ENCODE assay signal across 31 mouse cellular contexts in genomic region chr2:178954420-178955067, GRCm38 (mm10).
A peak's percentile ranks its signal among the peaks of the same experiment; 100 is the strongest.
DNase-seq lines count a peak whose midpoint lies in the region; ATAC-seq and TF ChIP-seq lines count a peak whose summit lies in the region.
"Had no signal": no experiment of that assay in that cellular context is flagged by ENCODE, and none has a peak within 500 bp of the region (broad histone marks: within the 10 kb centered on the region; RNA-seq: fewer than 3 reads in every experiment).

No protein-coding gene starts in this region.

- no peak overlapping the region for H3K27ac ChIP-seq in embryonic facial prominence, embryonic 14.5 days (replicated peaks; ENCODE audit: low read depth, low read length)
- H3K27ac ChIP-seq in embryonic facial prominence, embryonic 10.5 days (replicated peaks): no peak overlapping the region
- H3K27ac ChIP-seq in kidney, adult 2 months (ENCODE audit: insufficient read depth, low read depth, low read length): no peak overlapping the region
- H3K27ac ChIP-seq in limb, embryonic 14.5 days (replicated peaks; ENCODE audit: low read depth, low read length): no peak overlapping the region
- no peak overlapping the region for H3K27ac ChIP-seq in limb, embryonic 10.5 days
- no peak overlapping the region for H3K27ac ChIP-seq in intestine, postnatal 0 days (ENCODE audit: low read depth, low read length)
- H3K27ac ChIP-seq: embryonic facial prominence, embryonic 13.5 days; heart, embryonic 13.5 days; hindbrain, embryonic 15.5 days; layer of hippocampus, adult 2 months; left cerebral cortex, adult 2 months; liver, embryonic 14.5 days; midbrain, embryonic 10.5 days; neural tube, embryonic 12.5 days had no signal

- H3K36me3 ChIP-seq in embryonic facial prominence, embryonic 14.5 days (ENCODE audit: control insufficient read depth, insufficient read depth, low read length): no peaks in the 10 kb centered on the region
- no peaks in the 10 kb centered on the region for H3K36me3 ChIP-seq in embryonic facial prominence, embryonic 10.5 days (replicated peaks)
- H3K36me3 ChIP-seq in kidney, adult 2 months (ENCODE audit: control insufficient read depth, insufficient read depth, low read length): no peaks in the 10 kb centered on the region
- H3K36me3 ChIP-seq in limb, embryonic 14.5 days (ENCODE audit: control insufficient read depth, insufficient read depth, low read length): no peaks in the 10 kb centered on the region
- H3K36me3 ChIP-seq in limb, embryonic 10.5 days: no peaks in the 10 kb centered on the region
- H3K36me3 ChIP-seq in intestine, postnatal 0 days (ENCODE audit: control insufficient read depth, insufficient read depth): no peaks in the 10 kb centered on the region
- H3K36me3 ChIP-seq: embryonic facial prominence, embryonic 13.5 days; G1E; heart, embryonic 13.5 days; hindbrain, embryonic 15.5 days; midbrain, embryonic 10.5 days; neural tube, embryonic 12.5 days had no signal

- TF ChIP-seq CTCF in kidney, adult 2 months (conservative IDR thresholded peaks at IDR 0.05; ENCODE audit: insufficient read depth, insufficient read length, low read depth, low read length): no peak
- no peak for TF ChIP-seq CTCF in intestine, postnatal 0 days (IDR thresholded peaks at IDR 0.05; ENCODE audit: low read depth)

- no peaks in the 10 kb centered on the region for H3K9me3 ChIP-seq in embryonic facial prominence, embryonic 14.5 days (ENCODE audit: control insufficient read depth, low read length)
- no peaks in the 10 kb centered on the region for H3K9me3 ChIP-seq in embryonic facial prominence, embryonic 10.5 days
- no peaks in the 10 kb centered on the region for H3K9me3 ChIP-seq in limb, embryonic 14.5 days (ENCODE audit: control insufficient read depth, low read length)
- H3K9me3 ChIP-seq in limb, embryonic 10.5 days (replicated peaks): no peaks in the 10 kb centered on the region
- no peaks in the 10 kb centered on the region for H3K9me3 ChIP-seq in intestine, postnatal 0 days (ENCODE audit: control insufficient read depth)
- H3K9me3 ChIP-seq: embryonic facial prominence, embryonic 13.5 days; heart, embryonic 13.5 days; hindbrain, embryonic 15.5 days; midbrain, embryonic 10.5 days; neural tube, embryonic 12.5 days had no signal

- no peak for TF ChIP-seq POLR2A in kidney, adult 2 months (IDR thresholded peaks at IDR 0.05; ENCODE audit: low read depth, low read length)
- no peak for TF ChIP-seq POLR2A in limb, embryonic 14.5 days (IDR thresholded peaks at IDR 0.05; ENCODE audit: borderline replicate concordance, extremely low read depth, insufficient read depth, insufficient read length)

- H3K4me2 ChIP-seq in embryonic facial prominence, embryonic 14.5 days (ENCODE audit: low read depth, low read length): no peak overlapping the region
- no peak overlapping the region for H3K4me2 ChIP-seq in limb, embryonic 14.5 days (replicated peaks; ENCODE audit: low read depth, low read length, severe bottlenecking)
- no peak overlapping the region for H3K4me2 ChIP-seq in intestine, postnatal 0 days (replicated peaks; ENCODE audit: low read depth)
- H3K4me2 ChIP-seq: embryonic facial prominence, embryonic 13.5 days; heart, embryonic 13.5 days; hindbrain, embryonic 15.5 days; neural tube, embryonic 12.5 days had no signal

- no peak for ATAC-seq in embryonic facial prominence, embryonic 14.5 days (ENCODE audit: low read depth)
- ATAC-seq in limb, embryonic 14.5 days (ENCODE audit: low FRiP score, low read depth): no peak
- ATAC-seq in intestine, postnatal 0 days: peak; percentile 57; the same call in 1 of the 2 replicates
- ATAC-seq: midbrain, embryonic 16.5 days had no signal

- WGBS in embryonic facial prominence, embryonic 14.5 days: 60% methylated on average over 2 of the region's 2 CpGs
- 82% methylated on average over 2 of the region's 2 CpGs for WGBS in embryonic facial prominence, embryonic 10.5 days
- 42% methylated on average over 2 of the region's 2 CpGs for WGBS in kidney, adult 2 months
- WGBS in limb, embryonic 14.5 days: 52% methylated on average over 2 of the region's 2 CpGs
- WGBS in limb, embryonic 10.5 days: 84% methylated on average over 2 of the region's 2 CpGs
- 29% methylated on average over 2 of the region's 2 CpGs for WGBS in intestine, postnatal 0 days

- H3K27me3 ChIP-seq in embryonic facial prominence, embryonic 14.5 days (replicated peaks; ENCODE audit: control insufficient read depth, insufficient read depth, low read length): no peaks in the 10 kb centered on the region
- H3K27me3 ChIP-seq in embryonic facial prominence, embryonic 10.5 days (replicated peaks; ENCODE audit: low read depth, poor library complexity, severe bottlenecking): no peaks in the 10 kb centered on the region
- no peaks in the 10 kb centered on the region for H3K27me3 ChIP-seq in kidney, adult 2 months (replicated peaks; ENCODE audit: control insufficient read depth, insufficient read depth, low read length)
- H3K27me3 ChIP-seq in limb, embryonic 14.5 days (ENCODE audit: control insufficient read depth, insufficient read depth, low read length): no peaks in the 10 kb centered on the region
- 0 out of 2 replicates have a peak, but pooled peaks cover 8% of the 10 kb centered on the region for H3K27me3 ChIP-seq in limb, embryonic 10.5 days (ENCODE audit: low read depth, poor library complexity, severe bottlenecking)
- H3K27me3 ChIP-seq in intestine, postnatal 0 days (replicated peaks; ENCODE audit: control insufficient read depth, insufficient read depth, low read length): no peaks in the 10 kb centered on the region
- H3K27me3 ChIP-seq: embryonic facial prominence, embryonic 13.5 days; heart, embryonic 13.5 days; hindbrain, embryonic 15.5 days; neural tube, embryonic 12.5 days had no signal

- no peak overlapping the region for H3K9ac ChIP-seq in embryonic facial prominence, embryonic 14.5 days (ENCODE audit: low read depth, low read length)
- H3K9ac ChIP-seq in limb, embryonic 14.5 days (ENCODE audit: low read depth, low read length, severe bottlenecking): no peak overlapping the region
- H3K9ac ChIP-seq in intestine, postnatal 0 days (ENCODE audit: low read depth, low read length): no peak overlapping the region
- H3K9ac ChIP-seq: embryonic facial prominence, embryonic 13.5 days; heart, embryonic 13.5 days; hindbrain, embryonic 15.5 days; liver, embryonic 14.5 days; neural tube, embryonic 12.5 days had no signal

- H3K4me3 ChIP-seq in embryonic facial prominence, embryonic 14.5 days (ENCODE audit: low read depth, low read length): no peak overlapping the region
- no peak overlapping the region for H3K4me3 ChIP-seq in embryonic facial prominence, embryonic 10.5 days
- no peak overlapping the region for H3K4me3 ChIP-seq in kidney, adult 2 months (ENCODE audit: insufficient read depth, low read depth, low read length)
- no peak overlapping the region for H3K4me3 ChIP-seq in limb, embryonic 14.5 days (replicated peaks; ENCODE audit: low read length)
- H3K4me3 ChIP-seq in limb, embryonic 10.5 days: no peak overlapping the region
- H3K4me3 ChIP-seq in intestine, postnatal 0 days (ENCODE audit: low read depth, low read length): no peak overlapping the region
- H3K4me3 ChIP-seq: embryonic facial prominence, embryonic 13.5 days; erythroblast, embryonic 14.5 days; heart, embryonic 13.5 days; hindbrain, embryonic 15.5 days; layer of hippocampus, adult 2 months; left cerebral cortex, adult 2 months; midbrain, embryonic 10.5 days; myocyte; neural tube, embryonic 12.5 days had no signal

- DNase-seq in embryonic facial prominence, embryonic 14.5 days (ENCODE audit: low spot score): peak; percentile 50
- DNase-seq in embryonic facial prominence, embryonic 10.5 days (ENCODE audit: low spot score): no peak
- DNase-seq in kidney, adult 2 months: peak; percentile 16
- DNase-seq in kidney, adult 8-10 months: no peak
- DNase-seq in limb, embryonic 14.5 days (ENCODE audit: low spot score): peak; percentile 12
- DNase-seq in limb, embryonic 10.5 days (ENCODE audit: low spot score): no peak
- DNase-seq in embryo, embryonic 10 days (ENCODE audit: low spot score): no peak
- DNase-seq: adrenal gland, adult 8-10 months; cerebellum, adult 11 months; cerebellum, adult 9-10 months; cerebellum, postnatal 36 days; embryo, embryonic 11 days; gastrocnemius, postnatal 10 days; heart, postnatal 10 days; liver; lung, adult 2 months; right cerebral cortex, adult 18-20 months; right cerebral cortex, postnatal 4 days had no signal

- no peaks in the 10 kb centered on the region for H3K4me1 ChIP-seq in embryonic facial prominence, embryonic 14.5 days (ENCODE audit: control insufficient read depth, insufficient read depth, low read length)
- peaks cover 21% of the 10 kb centered on the region for H3K4me1 ChIP-seq in embryonic facial prominence, embryonic 10.5 days
- H3K4me1 ChIP-seq in kidney, adult 2 months (ENCODE audit: control insufficient read depth, insufficient read depth, low read length): peaks cover 4% of the 10 kb centered on the region; the same call in 1 of the 2 replicates
- peaks cover 10% of the 10 kb centered on the region for H3K4me1 ChIP-seq in limb, embryonic 14.5 days (ENCODE audit: control insufficient read depth, insufficient read depth, low read length)
- H3K4me1 ChIP-seq in limb, embryonic 10.5 days: peaks cover 19% of the 10 kb centered on the region
- H3K4me1 ChIP-seq in intestine, postnatal 0 days (replicated peaks; ENCODE audit: control insufficient read depth, insufficient read depth, low read length): no peaks in the 10 kb centered on the region
- H3K4me1 ChIP-seq: midbrain, embryonic 10.5 days; neural tube, embryonic 12.5 days had no signal

Comparison
In these comparisons a context has a peak if more than half of its experiments do, and no peak if none do; other contexts are left out.
1. DNase-seq: peak in embryonic facial prominence, embryonic 14.5 days (single experiment), kidney, adult 2 months (single experiment) and limb, embryonic 14.5 days (single experiment); none in embryonic facial prominence, embryonic 10.5 days (single experiment), kidney, adult 8-10 months (0 of 2), limb, embryonic 10.5 days (single experiment) and embryo, embryonic 10 days (single experiment).